Mouse (Mus musculus) small intestine, adult 2 months (tissue): ENCODE measurements around the gene Actl6b. TPM values are rescaled to one million over a fixed set of nuclear protein-coding genes. Genes with fewer than 3 reads are reported as not detected.

Experiments
- H3K27ac ChIP-seq: fragments of 200-500 bp; 2 replicates; pipeline ENCODE4 v1.5.1; 2012; ENCODE audit warnings: low read depth, low read length, control low read depth, inconsistent platforms; ENCODE audit not compliant: insufficient read depth
- H3K27me3 ChIP-seq: fragments of 200-500 bp; 2 replicates; pipeline ENCODE4 v1.6.1; 2012; ENCODE audit warnings: mild to moderate bottlenecking, moderate library complexity, low read length, inconsistent platforms; ENCODE audit not compliant: control insufficient read depth, insufficient read depth
- H3K36me3 ChIP-seq: fragments of 200-500 bp; 2 replicates; pipeline ENCODE4 v1.6.1; 2012; ENCODE audit warnings: mild to moderate bottlenecking, low read length, control low read depth, inconsistent platforms; ENCODE audit not compliant: control insufficient read depth, insufficient read depth
- H3K4me1 ChIP-seq: fragments of 200-500 bp; 2 replicates; pipeline ENCODE4 v1.6.1; 2012; ENCODE audit warnings: low read length, inconsistent platforms, mixed read lengths; ENCODE audit not compliant: control insufficient read depth, insufficient read depth, insufficient read length
- H3K4me3 ChIP-seq: fragments of 200-500 bp; 2 replicates; pipeline ENCODE4 v1.5.1; 2012; ENCODE audit warnings: low read depth, mild to moderate bottlenecking, control low read depth, inconsistent platforms, low read length, moderate library complexity
- CTCF ChIP-seq: fragments of 200-500 bp; IDR thresholded peaks from 2 replicates; pipeline ENCODE4 v1.5.1; 2012; ENCODE audit warnings: low read depth, mild to moderate bottlenecking, control low read depth, inconsistent platforms, low read length, moderate library complexity, mixed read lengths; ENCODE audit not compliant: insufficient replicate concordance, insufficient read length; ENCODE audit errors: extremely low read depth
- POLR2A ChIP-seq: fragments of 200-500 bp; IDR thresholded peaks from 2 replicates; pipeline ENCODE4 v1.6.1; 2012; ENCODE audit warnings: low read depth, mild to moderate bottlenecking, control low read depth, inconsistent platforms, low read length, moderate library complexity
- WGBS: fragments of 180-500 bp; shearing (Covaris S2); methylation state at CpG from one replicate; pipeline ENCODE4 v1.1.7; 2018; 5-methylcytosine and 5-hydroxymethylcytosine counted together
- polyA plus RNA-seq: library from polyadenylated mRNA; depleted of rRNA; stranded (reverse); fragments of >200 nt; gene quantifications from 2 replicates; pipeline ENCODE4 v1.2.3, GENCODE M21; 2012

Actl6b gene
- polyA plus RNA-seq, 1 experiment, result 1.0 TPM

DNA sequence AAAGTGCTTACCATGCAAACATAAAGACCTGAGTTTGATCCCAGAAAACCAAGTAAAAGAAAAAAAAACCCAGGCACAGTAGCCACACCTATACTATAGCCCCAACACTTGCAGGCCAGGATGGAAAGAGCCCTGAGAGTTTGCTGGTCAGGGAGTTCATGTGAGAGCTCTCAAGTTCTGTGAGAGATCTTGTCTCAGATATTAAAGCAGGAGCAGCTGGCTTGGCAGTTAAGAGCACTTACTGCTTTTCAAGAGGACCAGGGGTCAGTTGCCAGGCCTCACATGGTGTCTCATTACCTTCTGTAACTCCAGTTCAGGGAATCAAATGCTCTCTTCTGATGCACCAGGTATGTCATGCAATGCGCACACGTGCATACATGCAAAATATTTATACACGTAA is 18.6 kb upstream of the Actl6b start:
- H3K27me3 ChIP-seq, result no peaks in the 10 kb centered on the region
- no peak overlapping the region for H3K4me3 ChIP-seq
- H3K4me1 ChIP-seq, result peaks cover 8% of the 10 kb centered on the region
- 71% methylated on average over 3 of the region's 3 CpGs for WGBS
- TF ChIP-seq POLR2A (no peak), CTCF (no peak)
- peaks cover 5% of the 10 kb centered on the region for H3K36me3 ChIP-seq
- H3K27ac ChIP-seq, result peak overlapping the region; percentile 65

DNA sequence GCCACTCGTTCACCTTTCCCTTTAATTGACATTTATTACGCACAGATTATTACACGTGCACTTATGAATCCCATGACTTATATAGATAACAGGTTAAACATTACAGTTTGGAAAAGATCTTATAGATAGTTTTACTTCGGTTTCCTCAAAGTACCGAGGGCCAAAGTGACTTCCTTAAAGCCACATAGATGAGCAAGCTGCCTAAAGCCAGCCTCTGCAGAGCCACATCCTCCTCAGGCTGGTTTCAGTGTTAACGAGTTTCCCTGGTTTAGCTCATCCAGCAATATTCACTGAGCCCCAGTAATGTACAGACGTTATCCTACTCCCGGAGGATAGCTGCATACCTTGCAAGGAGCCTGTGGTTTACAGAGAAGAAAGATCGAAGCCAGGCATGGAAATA is 18.0 kb upstream of the Actl6b start:
- WGBS, result 23% methylated on average over 9 of the region's 9 CpGs
- no peaks in the 10 kb centered on the region for H3K27me3 ChIP-seq

DNA sequence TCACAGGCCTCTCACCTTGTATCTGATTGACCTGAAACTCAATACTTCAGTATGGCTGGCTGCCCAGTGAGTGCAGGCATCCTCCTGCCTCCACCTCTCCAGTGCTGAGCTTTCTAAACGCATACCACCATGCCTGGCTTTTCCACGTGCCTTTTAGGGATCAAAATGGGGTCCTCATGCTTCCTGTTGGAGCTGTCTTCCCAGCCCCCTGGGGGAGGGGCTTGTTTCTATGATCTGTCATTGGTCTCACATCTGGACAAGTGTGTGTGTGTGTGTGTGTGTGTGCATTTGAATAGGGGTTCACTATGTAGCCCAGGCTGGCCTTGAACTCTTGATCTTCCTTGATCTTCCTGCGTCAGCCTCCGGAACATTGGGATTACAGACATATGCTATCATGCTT is 15.9 kb upstream of the Actl6b start:
- WGBS, result 72% methylated on average over 4 of the region's 4 CpGs
- no peak overlapping the region for H3K27ac ChIP-seq
- H3K36me3 ChIP-seq, result no peaks in the 10 kb centered on the region
- peaks cover 6% of the 10 kb centered on the region; the same call in 1 of the 2 replicates for H3K4me1 ChIP-seq
- H3K4me3 ChIP-seq, result no peak overlapping the region
- no peaks in the 10 kb centered on the region for H3K27me3 ChIP-seq
- TF ChIP-seq CTCF (no peak), POLR2A (no peak)

More for the DNA sequence above, 18.0 kb upstream of the Actl6b start:
- Histone ChIP-seq H3K4me3 (no peak overlapping the region), H3K36me3 (no peaks in the 10 kb centered on the region), H3K27ac (0 out of 2 replicates have a peak overlapping the region, but pooled peaks have one; percentile 65), H3K4me1 (peaks cover 6% of the 10 kb centered on the region; the same call in 1 of the 2 replicates)
- no peak for TF ChIP-seq CTCF

DNA sequence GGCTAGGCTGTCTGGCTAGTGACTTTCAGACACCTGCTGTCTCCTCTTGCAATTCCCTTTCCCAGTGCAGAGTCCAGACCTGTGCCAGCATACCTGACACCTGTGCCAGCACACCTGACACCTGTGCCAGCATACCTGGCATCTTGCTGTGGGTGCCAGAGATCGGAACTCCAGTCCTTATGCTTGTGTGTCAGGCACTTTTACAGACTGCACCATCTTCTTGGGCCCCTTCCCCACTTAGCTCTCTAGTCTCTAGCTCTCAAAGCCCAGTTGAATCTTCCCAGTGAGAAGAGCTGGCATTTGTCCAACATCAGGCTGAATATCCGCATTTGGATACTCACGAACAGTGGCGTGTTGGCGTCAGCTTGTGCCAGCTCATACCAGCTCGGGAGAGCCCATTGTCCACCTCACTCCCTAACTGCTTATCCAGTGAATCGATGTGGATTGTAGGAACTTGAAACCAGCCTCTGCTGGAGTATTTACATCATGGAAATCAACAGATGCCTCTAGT is 14.0 kb upstream of the Actl6b start:
- 19% methylated on average over 7 of the region's 7 CpGs for WGBS
- TF ChIP-seq POLR2A (no peak), CTCF (no peak)
- no peak overlapping the region for H3K27ac ChIP-seq

DNA sequence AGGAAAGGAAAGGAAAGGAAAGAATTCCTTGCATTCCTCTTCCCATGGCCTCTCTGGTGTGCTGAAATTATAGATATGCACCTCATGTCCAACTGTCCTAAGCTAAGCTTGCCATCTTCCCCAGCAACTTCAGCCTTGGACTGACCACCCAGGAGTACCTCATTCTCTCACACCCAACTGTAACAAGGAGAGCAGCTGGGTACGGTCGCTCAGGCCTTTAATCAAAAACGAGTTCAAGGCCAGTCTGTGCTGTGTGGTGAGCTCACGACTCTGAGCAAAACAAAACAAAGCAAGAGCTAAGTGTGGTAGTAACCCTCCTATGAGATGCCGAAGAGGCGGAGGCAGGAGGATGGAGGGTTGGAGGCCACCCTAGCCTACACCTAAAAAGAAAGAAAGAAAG is 12.3 kb upstream of the Actl6b start:
- 81% methylated on average over 6 of the region's 6 CpGs for WGBS
- H3K27me3 ChIP-seq, result no peaks in the 10 kb centered on the region
- H3K4me3 ChIP-seq, result no peak overlapping the region
- no peak for TF ChIP-seq POLR2A
- TF ChIP-seq CTCF, result no peak
- H3K36me3 ChIP-seq, result no peaks in the 10 kb centered on the region
- no peak overlapping the region for H3K27ac ChIP-seq
- peaks cover 2% of the 10 kb centered on the region; the same call in 1 of the 2 replicates for H3K4me1 ChIP-seq

More for the DNA sequence above, 14.0 kb upstream of the Actl6b start:
- Histone ChIP-seq H3K4me1 (peaks cover 6% of the 10 kb centered on the region; the same call in 1 of the 2 replicates), H3K27me3 (no peaks in the 10 kb centered on the region), H3K4me3 (no peak overlapping the region), H3K36me3 (no peaks in the 10 kb centered on the region)

DNA sequence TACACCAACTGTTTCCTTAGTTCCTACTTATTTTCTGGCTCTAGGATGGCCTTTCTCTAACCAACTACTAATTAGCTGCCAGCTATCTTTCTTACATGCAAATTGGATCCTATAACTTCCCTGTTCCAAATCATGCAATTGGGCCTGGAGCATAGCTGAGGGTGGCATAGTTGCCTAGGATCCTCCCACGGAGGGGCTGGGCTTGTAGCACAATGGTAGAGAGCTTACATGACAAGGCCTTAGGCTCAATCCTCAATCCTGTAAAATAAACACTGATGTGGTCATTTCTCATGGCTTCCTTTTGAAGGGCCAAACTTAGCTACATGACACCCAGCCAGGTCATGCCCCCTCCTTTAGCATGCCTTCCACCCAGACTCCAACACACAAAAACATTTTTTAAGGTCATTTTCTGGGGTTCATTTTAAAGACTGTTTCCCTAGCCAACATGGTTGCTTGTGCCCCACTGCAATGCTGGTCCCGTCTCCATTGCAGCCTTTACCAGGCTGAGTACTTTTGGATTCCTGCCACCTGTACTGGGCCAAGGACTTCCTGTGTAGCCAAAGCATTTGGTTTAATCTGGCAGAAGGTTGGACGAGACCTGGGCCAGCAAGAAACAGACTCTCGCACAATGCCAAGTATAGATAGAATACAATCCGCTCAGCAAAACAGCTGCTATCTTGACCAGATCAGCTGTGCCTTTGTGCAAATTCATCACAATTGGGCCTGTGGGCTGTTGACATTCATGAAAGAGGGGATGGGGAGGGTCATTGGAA is 11.4 kb upstream of the Actl6b start:
- no peak for TF ChIP-seq POLR2A
- TF ChIP-seq CTCF, result no peak

DNA sequence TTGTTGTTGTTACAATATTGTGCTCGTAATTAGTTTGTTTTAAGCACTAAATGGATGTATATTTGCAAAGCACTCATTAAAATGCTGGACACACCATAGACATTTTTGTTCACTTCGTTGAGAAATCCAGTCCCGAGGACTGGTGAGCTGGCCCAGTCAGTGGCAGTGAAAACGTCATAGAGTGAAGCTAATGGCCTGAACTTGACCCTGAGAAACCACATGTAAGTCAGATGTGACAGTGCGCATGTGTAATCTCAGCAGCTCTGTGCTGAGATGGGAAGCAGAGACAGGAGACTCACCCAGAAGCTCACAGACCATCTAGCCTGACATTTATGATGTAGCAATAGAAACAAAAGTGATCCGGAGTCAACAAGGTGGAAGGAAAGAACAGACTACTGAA is 8.4 kb upstream of the Actl6b start:
- TF ChIP-seq CTCF (no peak), POLR2A (no peak)
- H3K4me3 ChIP-seq, result no peak overlapping the region
- no peak overlapping the region for H3K27ac ChIP-seq
- WGBS, result 70% methylated on average over 6 of the region's 6 CpGs
- H3K4me1 ChIP-seq, result no peaks in the 10 kb centered on the region
- H3K27me3 ChIP-seq, result 0 out of 2 replicates have a peak, but pooled peaks cover 6% of the 10 kb centered on the region
- no peaks in the 10 kb centered on the region for H3K36me3 ChIP-seq

More for the DNA sequence above, 11.4 kb upstream of the Actl6b start:
- 70% methylated on average over 5 of the region's 5 CpGs for WGBS
- no peak overlapping the region for H3K4me3 ChIP-seq
- H3K27ac ChIP-seq, result no peak overlapping the region
- H3K4me1 ChIP-seq, result peaks cover 2% of the 10 kb centered on the region; the same call in 1 of the 2 replicates
- H3K36me3 ChIP-seq, result no peaks in the 10 kb centered on the region
- H3K27me3 ChIP-seq, result no peaks in the 10 kb centered on the region
